Mouse (Mus musculus): ENCODE measurements around the gene Sf3b4.

GRCm38 (mm10) chr3:96222774-96223173 lies 50.6 kb downstream of the Sf3b4 start:
- no peak for TF ChIP-seq FLI1 (IDR thresholded peaks at IDR 0.05; ENCODE audit: low read length)
- no peak for TF ChIP-seq GATA1 (IDR thresholded peaks at IDR 0.05; ENCODE audit: borderline replicate concordance, low read length)

Measured in megakaryocyte, embryonic 14.5 days (primary cell).